Mouse (Mus musculus) midbrain, embryonic 14.5 days (tissue): ENCODE data around the gene Col8a1. TPM values are rescaled to one million over a fixed set of nuclear protein-coding genes. Genes with fewer than 3 reads are reported as not detected.

Source experiments
- ATAC-seq: fragments of 200-750 bp; cut with Nextera tagmentation; 2 replicates; pipeline ENCODE4 v1.8.0; 2017; ENCODE audit warnings: moderate number of reproducible peaks, moderate library complexity; ENCODE audit not compliant: low FRiP score, low TSS enrichment
- DNase-seq: peaks from one replicate; pipeline ENCODE4 v3.0.0-alpha.2; 2015
- H3K27ac ChIP-seq: fragments of 300-500 bp; sonication (generic); replicated peaks from 2 replicates; pipeline ENCODE4 v1.5.1; 2014; ENCODE audit warnings: mild to moderate bottlenecking, low read depth, low read length, moderate library complexity
- H3K27me3 ChIP-seq: fragments of 300-500 bp; sonication (generic); 2 replicates; pipeline ENCODE4 v1.6.1; 2014; ENCODE audit warnings: low read length, control low read depth, mixed read lengths; ENCODE audit not compliant: control insufficient read depth, insufficient read depth
- H3K36me3 ChIP-seq: fragments of 300-500 bp; sonication (generic); 2 replicates; pipeline ENCODE4 v1.6.1; 2014; ENCODE audit warnings: low read length, control low read depth; ENCODE audit not compliant: control insufficient read depth, insufficient read depth
- H3K4me1 ChIP-seq: fragments of 300-500 bp; sonication (generic); 2 replicates; pipeline ENCODE4 v1.6.1; 2014; ENCODE audit warnings: mild to moderate bottlenecking, antibody characterized with exemption, low read length, control low read depth; ENCODE audit not compliant: control insufficient read depth, insufficient read depth
- H3K4me2 ChIP-seq: fragments of 300-500 bp; sonication (generic); 2 replicates; pipeline ENCODE4 v1.6.1; 2014; ENCODE audit warnings: mild to moderate bottlenecking, low read length, moderate library complexity
- H3K4me3 ChIP-seq: fragments of 300-500 bp; sonication (generic); replicated peaks from 2 replicates; pipeline ENCODE4 v1.5.1; 2014; ENCODE audit warnings: low read depth, low read length
- H3K9ac ChIP-seq: fragments of 300-500 bp; sonication (generic); replicated peaks from 2 replicates; pipeline ENCODE4 v1.6.1; 2014; ENCODE audit warnings: mild to moderate bottlenecking, low read length, moderate library complexity
- H3K9me3 ChIP-seq: fragments of 300-500 bp; sonication (generic); 2 replicates; pipeline ENCODE4 v1.6.1; 2016; ENCODE audit warnings: low read length, control low read depth, mixed read lengths; ENCODE audit not compliant: control insufficient read depth
- WGBS: fragments of 180-500 bp; shearing (Covaris S2); extraction: QIAGEN DNeasy Blood & Tissue Kit; methylation state at CpG from one replicate; pipeline ENCODE4 v1.1.7; 2014; 5-methylcytosine and 5-hydroxymethylcytosine counted together
- polyA plus RNA-seq: library from polyadenylated mRNA; unstranded; fragments of >200 nt; fragmentation: Nextera tagmentation; extraction: Ambion mirVana; gene quantifications from 2 replicates; pipeline ENCODE4 v1.2.1, GENCODE M21; 2014

The Col8a1 gene
- polyA plus RNA-seq, 1 experiment from 2014 or later: 2.0 TPM

DNA sequence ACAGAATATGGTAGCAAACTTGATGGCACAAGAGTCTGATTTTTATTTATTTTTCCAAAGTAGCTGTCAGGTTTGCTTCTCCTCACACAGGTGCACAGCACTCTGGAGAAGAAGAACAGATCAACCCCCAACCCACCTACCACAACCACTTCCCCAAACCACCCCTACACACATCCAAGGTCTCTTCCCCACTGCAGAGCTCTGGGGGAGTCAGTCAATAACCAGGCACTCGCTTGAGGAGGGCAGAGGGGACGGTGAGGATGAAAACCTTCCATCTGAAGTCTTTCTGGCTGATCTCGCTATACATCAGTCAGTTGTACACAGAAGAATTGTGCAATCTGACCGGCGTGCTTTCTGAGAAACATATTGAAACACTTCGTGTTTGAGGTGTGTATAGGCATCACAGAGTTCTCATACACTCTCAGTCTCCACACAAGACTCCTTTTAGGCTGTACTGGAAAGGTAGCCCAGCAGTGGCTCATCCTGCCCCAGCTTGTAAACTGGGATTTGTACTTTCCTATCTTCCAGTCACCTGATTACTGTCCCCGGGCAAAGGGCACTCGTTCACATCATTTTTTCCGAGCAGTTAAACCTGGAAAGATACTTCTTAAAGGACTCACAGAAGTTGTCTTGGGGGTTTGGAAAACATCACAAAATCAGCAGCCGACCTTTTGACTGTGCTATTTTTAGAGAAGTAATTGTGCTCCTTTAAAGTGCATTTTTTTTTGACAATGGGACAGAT is 827 bp downstream of the Col8a1 start:
- 63% methylated on average over 10 of the region's 10 CpGs for WGBS
- no peaks in the 10 kb centered on the region for H3K9me3 ChIP-seq
- peak overlapping the region; percentile 83; the same call in 1 of the 2 replicates for H3K4me2 ChIP-seq
- H3K4me1 ChIP-seq: peaks cover 9% of the 10 kb centered on the region
- H3K27me3 ChIP-seq: no peaks in the 10 kb centered on the region
- ATAC-seq (no peak), DNase-seq (no peak)
- H3K36me3 ChIP-seq: no peaks in the 10 kb centered on the region
- no peak overlapping the region for H3K27ac ChIP-seq
- no peak overlapping the region for H3K9ac ChIP-seq
- H3K4me3 ChIP-seq: no peak overlapping the region

DNA sequence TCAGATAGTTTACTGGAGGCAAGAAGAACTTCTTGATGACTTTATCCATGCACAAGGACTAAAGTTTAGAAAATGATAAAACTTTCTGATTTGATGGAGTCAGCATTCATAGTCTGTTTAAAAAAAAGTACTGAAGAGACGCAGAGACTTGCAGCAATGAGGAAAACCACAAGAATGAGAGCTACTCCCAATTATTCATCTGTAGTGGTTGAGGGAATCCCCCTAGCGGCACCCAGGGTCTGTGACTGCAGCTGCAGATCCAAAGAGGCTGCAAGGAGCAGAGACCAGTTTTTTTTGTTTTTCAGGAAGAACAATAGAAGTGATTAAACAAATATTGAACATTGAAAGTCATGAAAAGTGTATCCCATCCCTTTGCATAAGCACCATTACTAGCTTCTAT is 4.0 kb downstream of the Col8a1 start:
- ATAC-seq (no peak), DNase-seq (no peak)
- Histone ChIP-seq H3K27me3 (no peaks in the 10 kb centered on the region), H3K4me2 (no peak overlapping the region), H3K4me1 (peaks cover 7% of the 10 kb centered on the region), H3K9ac (no peak overlapping the region), H3K36me3 (no peaks in the 10 kb centered on the region), H3K27ac (no peak overlapping the region), H3K9me3 (no peaks in the 10 kb centered on the region), H3K4me3 (no peak overlapping the region)
- WGBS: 57% methylated on average over 2 of the region's 2 CpGs

DNA sequence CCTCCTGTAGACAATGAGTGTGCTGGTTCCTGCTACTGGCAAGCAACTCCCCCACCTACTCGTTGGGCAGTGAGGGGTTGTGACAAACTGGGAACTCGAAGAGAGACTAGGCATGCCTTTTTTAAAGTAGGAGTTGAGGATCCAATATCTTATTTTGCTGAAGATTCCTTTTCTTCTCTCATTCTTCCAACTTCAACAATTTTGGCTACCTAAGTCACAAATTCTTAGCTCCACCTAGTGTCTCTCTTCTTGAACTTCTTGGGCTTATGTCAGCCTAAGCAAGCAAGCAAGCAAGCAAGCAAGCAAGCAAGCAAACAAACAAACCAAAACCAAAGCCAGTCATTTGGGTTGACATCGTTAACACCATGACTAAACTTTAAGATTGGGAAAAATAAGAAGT is 6.4 kb downstream of the Col8a1 start:
- Histone ChIP-seq H3K36me3 (no peaks in the 10 kb centered on the region), H3K9me3 (no peaks in the 10 kb centered on the region), H3K4me1 (no peaks in the 10 kb centered on the region), H3K27me3 (no peaks in the 10 kb centered on the region), H3K4me3 (no peak overlapping the region), H3K9ac (no peak overlapping the region), H3K4me2 (no peak overlapping the region), H3K27ac (no peak overlapping the region)
- DNase-seq (peak; percentile 29), ATAC-seq (no peak)
- WGBS: 80% methylated on average over 3 of the region's 3 CpGs

DNA sequence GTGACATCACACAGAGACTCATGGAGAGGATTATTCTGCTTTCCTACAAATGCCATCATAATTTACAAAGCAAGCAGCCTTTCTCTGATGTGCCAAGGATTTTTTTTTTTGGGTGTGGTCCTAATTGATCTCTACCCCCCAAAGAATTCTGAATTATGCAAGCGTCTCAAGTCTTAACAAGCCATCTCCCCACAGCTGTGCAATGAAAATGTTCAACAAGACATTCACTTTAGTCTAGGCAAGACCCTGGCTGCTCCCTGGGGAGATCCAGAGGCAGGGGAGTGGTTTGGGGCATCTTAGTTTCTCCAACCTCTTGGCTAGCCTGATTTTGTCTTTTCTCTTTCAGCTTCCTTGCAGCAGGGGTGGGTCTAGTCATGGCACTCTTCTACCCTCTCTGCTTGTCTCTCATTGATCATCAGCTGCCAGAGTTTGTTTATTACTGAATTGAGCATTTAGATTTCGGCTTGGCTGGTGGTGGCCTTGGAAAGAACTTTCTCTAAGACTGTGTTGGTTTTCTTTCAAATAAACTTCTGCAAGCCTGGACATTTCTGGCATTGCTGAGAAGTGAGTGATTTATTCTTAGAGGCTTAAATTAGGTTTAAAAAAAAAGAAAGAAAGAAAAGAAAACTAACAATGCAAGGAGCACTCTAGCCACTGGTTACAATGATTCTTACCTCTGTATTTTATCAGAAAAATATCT is 7.0 kb downstream of the Col8a1 start:
- Histone ChIP-seq H3K36me3 (no peaks in the 10 kb centered on the region), H3K4me2 (no peak overlapping the region), H3K4me1 (no peaks in the 10 kb centered on the region), H3K4me3 (no peak overlapping the region), H3K9ac (no peak overlapping the region), H3K27ac (no peak overlapping the region), H3K9me3 (no peaks in the 10 kb centered on the region), H3K27me3 (no peaks in the 10 kb centered on the region)
- ATAC-seq (no peak), DNase-seq (no peak)
- 80% methylated on average over 2 of the region's 2 CpGs for WGBS

DNA sequence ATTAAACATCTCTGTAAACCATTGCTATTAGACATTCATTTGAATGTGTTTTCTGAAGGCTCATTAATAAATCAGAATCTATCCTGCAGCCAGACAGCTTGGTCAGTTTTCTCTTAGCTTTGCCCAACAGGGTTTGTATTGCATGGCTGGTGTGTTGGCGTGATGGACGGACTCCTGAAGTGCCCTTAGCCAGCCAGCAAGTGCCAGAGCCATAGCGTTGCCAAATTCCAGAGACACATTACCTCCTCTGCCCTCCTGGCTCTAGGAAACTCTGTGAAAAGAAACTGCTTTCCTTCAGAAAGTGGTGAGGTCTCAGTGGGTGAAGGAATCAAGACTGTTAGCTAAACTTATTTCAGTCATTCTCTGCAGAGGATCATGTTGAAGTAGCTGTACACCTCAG is 14.4 kb downstream of the Col8a1 start:
- 92% methylated on average over 3 of the region's 3 CpGs for WGBS
- Histone ChIP-seq H3K9me3 (no peaks in the 10 kb centered on the region), H3K36me3 (no peaks in the 10 kb centered on the region), H3K4me2 (no peak overlapping the region), H3K27me3 (no peaks in the 10 kb centered on the region), H3K4me1 (no peaks in the 10 kb centered on the region), H3K9ac (no peak overlapping the region), H3K4me3 (no peak overlapping the region), H3K27ac (no peak overlapping the region)
- DNase-seq: no peak
- no peak for ATAC-seq

DNA sequence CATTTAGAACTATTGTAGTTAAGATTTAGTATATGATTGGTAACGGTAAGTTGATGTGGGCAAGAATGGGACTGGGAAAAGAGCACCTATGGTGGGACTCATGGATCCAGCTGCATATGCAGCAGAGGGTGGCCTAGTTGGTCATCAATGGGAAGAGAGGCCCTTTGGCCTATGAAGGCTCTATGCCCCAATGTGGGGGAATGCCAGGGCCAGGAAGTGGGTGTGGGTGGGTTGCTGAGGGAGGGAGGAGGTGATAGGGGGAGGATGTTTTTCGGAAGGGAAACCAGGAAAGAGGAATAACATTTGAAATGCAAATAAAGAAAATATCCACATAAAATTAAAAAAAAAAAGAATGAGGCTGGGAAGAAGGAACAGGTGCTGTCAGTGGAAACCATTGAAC is 19.6 kb downstream of the Col8a1 start:
- Histone ChIP-seq H3K4me3 (no peak overlapping the region), H3K27me3 (no peaks in the 10 kb centered on the region), H3K9me3 (no peaks in the 10 kb centered on the region), H3K36me3 (no peaks in the 10 kb centered on the region), H3K9ac (no peak overlapping the region), H3K4me2 (no peak overlapping the region), H3K4me1 (no peaks in the 10 kb centered on the region), H3K27ac (no peak overlapping the region)
- DNase-seq (no peak), ATAC-seq (no peak)
- WGBS: 95% methylated on average over 2 of the region's 2 CpGs

DNA sequence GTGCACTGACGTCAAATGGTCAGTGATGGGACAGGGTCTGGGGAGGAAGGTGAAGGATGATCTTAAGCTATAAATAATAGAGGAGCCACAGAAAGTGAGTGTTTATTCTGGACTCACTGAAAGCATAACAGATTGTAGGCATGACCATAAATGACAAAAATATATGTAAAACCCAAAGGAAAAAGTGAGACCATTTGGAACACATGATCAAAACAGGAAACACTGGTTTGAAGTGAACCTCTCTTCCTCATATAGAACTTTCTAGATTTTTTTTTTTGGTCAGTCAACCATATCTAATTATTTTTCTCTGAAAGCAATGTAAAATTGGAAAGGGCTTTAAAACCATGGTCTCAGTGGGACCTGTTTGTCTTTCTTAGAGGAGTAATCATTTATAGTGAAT is 21.0 kb downstream of the Col8a1 start:
- WGBS: 92% methylated on average over 1 of the region's 1 CpGs

DNA sequence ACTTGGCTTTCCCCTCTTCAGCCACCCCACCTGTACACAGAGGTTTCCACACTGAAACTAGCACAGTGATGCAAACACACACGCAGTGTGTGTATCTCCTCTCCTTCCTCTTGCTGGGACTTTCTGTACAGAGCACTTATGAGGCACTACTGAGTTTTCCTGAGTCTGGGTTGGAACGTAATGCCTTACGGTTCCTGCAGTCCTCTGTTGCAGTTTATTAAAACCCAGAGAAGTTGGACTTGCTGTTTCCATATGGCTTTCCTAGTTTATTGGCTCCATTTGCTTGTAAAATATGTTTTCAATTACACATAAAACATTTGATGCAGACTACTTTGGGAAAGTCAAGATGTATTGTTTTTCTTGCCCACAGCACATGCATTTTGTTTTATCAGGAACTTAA is 21.4 kb downstream of the Col8a1 start:
- no peaks in the 10 kb centered on the region for H3K27me3 ChIP-seq
- ATAC-seq (no peak), DNase-seq (no peak)
- H3K4me3 ChIP-seq: no peak overlapping the region
- H3K4me2 ChIP-seq: no peak overlapping the region
- WGBS: 93% methylated on average over 3 of the region's 3 CpGs
- H3K9ac ChIP-seq: no peak overlapping the region
- H3K4me1 ChIP-seq: no peaks in the 10 kb centered on the region
- no peak overlapping the region for H3K27ac ChIP-seq
- H3K36me3 ChIP-seq: no peaks in the 10 kb centered on the region
- no peaks in the 10 kb centered on the region for H3K9me3 ChIP-seq

More for the DNA sequence above, 21.0 kb downstream of the Col8a1 start:
- no peak overlapping the region for H3K9ac ChIP-seq
- H3K27ac ChIP-seq: no peak overlapping the region
- DNase-seq: no peak
- no peaks in the 10 kb centered on the region for H3K4me1 ChIP-seq
- H3K27me3 ChIP-seq: no peaks in the 10 kb centered on the region
- H3K36me3 ChIP-seq: no peaks in the 10 kb centered on the region
- no peak overlapping the region for H3K4me2 ChIP-seq
- no peaks in the 10 kb centered on the region for H3K9me3 ChIP-seq
- ATAC-seq: no peak
- no peak overlapping the region for H3K4me3 ChIP-seq

DNA sequence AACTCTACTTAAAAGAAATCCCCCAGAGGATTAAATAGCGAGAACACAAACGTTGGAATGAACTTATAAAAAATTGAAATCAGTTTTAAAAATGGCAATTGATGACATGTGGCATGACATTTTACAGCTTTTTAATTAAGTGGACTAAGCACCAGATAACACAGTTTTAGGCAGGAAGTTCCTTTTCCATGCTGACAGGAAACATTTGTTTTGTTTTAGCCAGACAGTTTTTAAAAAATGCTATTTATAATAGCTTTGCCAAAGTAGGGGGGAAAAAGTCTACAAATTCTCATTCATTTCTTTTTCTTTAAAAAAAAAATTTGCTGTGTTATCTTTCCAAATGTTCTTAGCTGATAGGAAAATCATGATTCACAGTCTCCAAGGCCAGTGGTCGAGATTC is 29.6 kb downstream of the Col8a1 start:
- no peak overlapping the region for H3K4me3 ChIP-seq
- no peak for ATAC-seq
- H3K9ac ChIP-seq: no peak overlapping the region
- no peak overlapping the region for H3K27ac ChIP-seq
- 75% methylated on average over 3 of the region's 3 CpGs for WGBS
- H3K27me3 ChIP-seq: no peaks in the 10 kb centered on the region
- no peak overlapping the region for H3K4me2 ChIP-seq
- H3K4me1 ChIP-seq: no peaks in the 10 kb centered on the region
- no peaks in the 10 kb centered on the region for H3K36me3 ChIP-seq
- DNase-seq: no peak
- H3K9me3 ChIP-seq: no peaks in the 10 kb centered on the region
